Mouse (Mus musculus): Measurements from ENCODE around the gene Eid3. TPM values are rescaled to one million over a fixed set of nuclear protein-coding genes. Genes with fewer than 3 reads are reported as not detected.

Gene Eid3
- polyA plus RNA-seq, 2 experiments, result 0.43 to 0.72 TPM

DNA sequence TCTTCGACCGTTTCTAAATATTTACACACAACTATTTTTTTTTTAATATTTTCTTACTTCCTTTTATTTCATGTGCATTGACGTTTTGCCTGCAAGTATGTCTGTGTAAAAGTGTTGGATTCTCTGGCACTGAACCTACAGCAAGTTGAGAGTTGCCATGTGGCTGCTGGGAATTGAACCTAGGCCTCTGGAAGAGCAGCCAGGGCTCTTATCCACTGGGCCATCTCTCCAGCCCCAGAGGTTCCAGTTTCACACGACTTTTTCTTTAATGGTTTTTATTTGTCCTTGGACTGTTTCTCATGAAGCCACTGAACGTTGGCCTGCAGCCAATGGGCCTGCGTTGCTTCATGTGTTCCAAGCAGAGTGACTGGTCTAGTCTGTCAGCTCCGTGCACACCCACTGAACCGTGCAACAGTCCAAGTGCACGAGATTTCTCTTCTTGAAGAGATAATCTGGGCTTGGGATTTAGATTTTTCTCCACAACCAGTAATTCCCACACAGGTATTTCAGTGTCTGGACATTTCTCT is 23.1 kb downstream of the Eid3 start:
- H3K9ac ChIP-seq (ENCODE audit: low read depth, low read length, severe bottlenecking), result no peak overlapping the region
- H3K27me3 ChIP-seq (ENCODE audit: control insufficient read depth, insufficient read depth, low read length), result no peaks in the 10 kb centered on the region
- TF ChIP-seq POLR2A (IDR thresholded peaks at IDR 0.05; ENCODE audit: borderline replicate concordance, extremely low read depth, insufficient read depth, insufficient read length), result no peak
- no peak overlapping the region for H3K4me2 ChIP-seq (replicated peaks; ENCODE audit: low read depth, low read length, severe bottlenecking)
- peaks cover 80% of the 10 kb centered on the region for H3K36me3 ChIP-seq (ENCODE audit: control insufficient read depth, insufficient read depth, low read length)
- no peaks in the 10 kb centered on the region for H3K4me1 ChIP-seq (ENCODE audit: control insufficient read depth, insufficient read depth, low read length)
- ATAC-seq (ENCODE audit: low FRiP score, low read depth), result no peak
- no peaks in the 10 kb centered on the region for H3K9me3 ChIP-seq (ENCODE audit: control insufficient read depth, low read length)
- peak; percentile 57 for DNase-seq (ENCODE audit: low spot score)
- no peak overlapping the region for H3K4me3 ChIP-seq (replicated peaks; ENCODE audit: low read length)
- 60% methylated on average over 9 of the region's 9 CpGs for WGBS
- H3K27ac ChIP-seq (replicated peaks; ENCODE audit: low read depth, low read length), result no peak overlapping the region

DNA sequence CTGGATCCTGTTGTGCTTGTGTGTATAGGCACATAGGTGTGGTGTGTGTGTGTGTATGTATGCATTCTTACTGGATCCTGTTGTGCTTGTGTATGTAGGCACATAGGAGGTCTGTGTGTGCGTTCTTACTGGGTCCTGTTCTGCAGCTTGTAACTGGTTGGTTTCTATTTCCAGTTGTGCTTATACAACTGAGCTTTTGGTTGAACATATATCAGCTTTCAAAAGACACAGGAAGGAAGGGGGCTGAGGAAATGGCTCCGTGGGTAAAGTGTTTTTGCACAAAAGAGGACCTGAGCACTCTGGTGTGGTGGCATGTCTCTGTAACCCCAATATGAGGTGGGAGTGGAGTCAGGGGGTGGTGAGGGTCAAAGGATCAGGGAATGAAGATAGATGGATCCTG is 24.5 kb downstream of the Eid3 start:
- TF ChIP-seq POLR2A (IDR thresholded peaks at IDR 0.05; ENCODE audit: borderline replicate concordance, extremely low read depth, insufficient read depth, insufficient read length), result no peak
- Histone ChIP-seq H3K27ac (replicated peaks; ENCODE audit: low read depth, low read length) (no peak overlapping the region), H3K4me2 (replicated peaks; ENCODE audit: low read depth, low read length, severe bottlenecking) (no peak overlapping the region), H3K36me3 (ENCODE audit: control insufficient read depth, insufficient read depth, low read length) (peaks cover 77% of the 10 kb centered on the region), H3K27me3 (ENCODE audit: control insufficient read depth, insufficient read depth, low read length) (no peaks in the 10 kb centered on the region), H3K9me3 (ENCODE audit: control insufficient read depth, low read length) (no peaks in the 10 kb centered on the region), H3K4me3 (replicated peaks; ENCODE audit: low read length) (no peak overlapping the region), H3K4me1 (ENCODE audit: control insufficient read depth, insufficient read depth, low read length) (no peaks in the 10 kb centered on the region), H3K9ac (ENCODE audit: low read depth, low read length, severe bottlenecking) (no peak overlapping the region)
- WGBS, result 74% methylated on average over 2 of the region's 2 CpGs
- DNase-seq (ENCODE audit: low spot score) (no peak), ATAC-seq (ENCODE audit: low FRiP score, low read depth) (no peak)

DNA sequence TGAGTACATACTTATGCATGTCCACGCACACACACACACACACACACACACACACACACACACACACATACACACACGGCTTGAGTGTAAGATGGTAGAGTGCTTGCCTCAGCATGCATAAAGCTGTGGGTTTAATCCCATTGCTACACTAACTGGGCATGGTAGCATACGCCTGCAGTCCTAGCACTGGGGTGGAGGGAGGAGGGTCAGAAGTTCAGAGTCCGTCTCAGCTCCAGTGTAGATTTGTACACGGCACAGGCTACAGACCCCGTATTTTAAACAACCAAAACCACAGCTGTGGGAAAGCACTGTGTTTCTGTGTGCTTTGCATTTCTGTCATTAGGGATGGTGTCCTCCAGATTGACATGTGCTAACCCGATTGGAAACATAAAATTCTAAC is 25.0 kb downstream of the Eid3 start:
- H3K36me3 ChIP-seq (ENCODE audit: control insufficient read depth, insufficient read depth, low read length), result peaks cover 77% of the 10 kb centered on the region
- TF ChIP-seq POLR2A (IDR thresholded peaks at IDR 0.05; ENCODE audit: borderline replicate concordance, extremely low read depth, insufficient read depth, insufficient read length), result no peak
- 76% methylated on average over 7 of the region's 7 CpGs for WGBS

GRCm38 (mm10) chr10:82892442-82893055 is 26.1 kb downstream of the Eid3 start:
- Histone ChIP-seq H3K4me2 (replicated peaks; ENCODE audit: low read depth, low read length, severe bottlenecking) (no peak overlapping the region), H3K4me3 (replicated peaks; ENCODE audit: low read length) (no peak overlapping the region), H3K4me1 (ENCODE audit: control insufficient read depth, insufficient read depth, low read length) (no peaks in the 10 kb centered on the region), H3K9ac (ENCODE audit: low read depth, low read length, severe bottlenecking) (no peak overlapping the region), H3K9me3 (ENCODE audit: control insufficient read depth, low read length) (no peaks in the 10 kb centered on the region), H3K27ac (replicated peaks; ENCODE audit: low read depth, low read length) (no peak overlapping the region), H3K36me3 (ENCODE audit: control insufficient read depth, insufficient read depth, low read length) (peaks cover 77% of the 10 kb centered on the region), H3K27me3 (ENCODE audit: control insufficient read depth, insufficient read depth, low read length) (no peaks in the 10 kb centered on the region)
- no peak for ATAC-seq (ENCODE audit: low FRiP score, low read depth)
- TF ChIP-seq POLR2A (IDR thresholded peaks at IDR 0.05; ENCODE audit: borderline replicate concordance, extremely low read depth, insufficient read depth, insufficient read length), result no peak
- no peak for DNase-seq (ENCODE audit: low spot score)
- WGBS, result 90% methylated on average over 9 of the region's 9 CpGs

More for the DNA sequence above, 25.0 kb downstream of the Eid3 start:
- DNase-seq (ENCODE audit: low spot score), result no peak
- no peak for ATAC-seq (ENCODE audit: low FRiP score, low read depth)
- no peak overlapping the region for H3K9ac ChIP-seq (ENCODE audit: low read depth, low read length, severe bottlenecking)
- no peaks in the 10 kb centered on the region for H3K27me3 ChIP-seq (ENCODE audit: control insufficient read depth, insufficient read depth, low read length)
- H3K4me2 ChIP-seq (replicated peaks; ENCODE audit: low read depth, low read length, severe bottlenecking), result no peak overlapping the region
- H3K4me3 ChIP-seq (replicated peaks; ENCODE audit: low read length), result no peak overlapping the region
- no peak overlapping the region for H3K27ac ChIP-seq (replicated peaks; ENCODE audit: low read depth, low read length)
- no peaks in the 10 kb centered on the region for H3K4me1 ChIP-seq (ENCODE audit: control insufficient read depth, insufficient read depth, low read length)
- H3K9me3 ChIP-seq (ENCODE audit: control insufficient read depth, low read length), result no peaks in the 10 kb centered on the region

DNA sequence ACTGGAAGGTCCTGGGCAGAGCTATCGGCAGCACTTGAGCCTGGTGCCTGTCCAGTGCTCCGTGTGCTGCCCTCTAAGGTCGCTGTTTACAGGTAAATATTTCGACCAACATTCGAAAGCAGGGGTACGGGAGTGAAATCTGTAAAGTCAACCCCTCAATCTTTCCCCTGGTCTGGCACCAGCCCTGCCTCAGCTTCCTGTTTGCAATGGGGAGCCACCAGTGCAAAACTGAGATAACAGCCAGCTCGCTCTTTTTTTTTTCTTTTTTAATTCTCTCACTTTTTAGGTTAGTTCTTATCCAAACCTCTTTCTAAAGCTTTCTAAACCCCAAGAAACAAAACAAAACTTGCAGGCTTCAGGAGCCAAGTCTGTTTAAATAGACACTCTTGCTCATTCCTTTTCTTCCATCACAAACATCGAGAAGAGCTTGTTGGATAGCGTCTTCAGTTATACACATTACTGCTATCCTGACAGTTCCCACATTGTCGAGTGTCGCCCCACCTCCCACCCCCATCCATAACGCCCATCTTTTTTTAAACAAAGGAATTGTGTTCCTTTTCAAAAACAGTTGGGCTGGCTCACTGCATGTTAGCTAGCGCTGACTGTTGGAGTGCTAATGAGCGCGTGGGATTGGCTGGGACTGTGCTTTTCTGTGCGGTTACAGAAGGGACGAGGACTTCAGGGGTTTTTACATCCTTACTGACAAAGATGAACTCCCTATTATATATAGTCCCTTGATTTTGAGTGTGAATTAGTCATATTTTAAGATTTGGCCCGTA is 27.6 kb downstream of the Eid3 start:
- no peak overlapping the region for H3K9ac ChIP-seq (ENCODE audit: low read depth, low read length, severe bottlenecking)
- 92% methylated on average over 18 of the region's 18 CpGs for WGBS
- no peak for DNase-seq (ENCODE audit: low spot score)
- no peak overlapping the region for H3K27ac ChIP-seq (replicated peaks; ENCODE audit: low read depth, low read length)
- no peak for TF ChIP-seq POLR2A (IDR thresholded peaks at IDR 0.05; ENCODE audit: borderline replicate concordance, extremely low read depth, insufficient read depth, insufficient read length)
- ATAC-seq (ENCODE audit: low FRiP score, low read depth), result no peak
- H3K36me3 ChIP-seq (ENCODE audit: control insufficient read depth, insufficient read depth, low read length), result peaks cover 74% of the 10 kb centered on the region
- H3K4me2 ChIP-seq (replicated peaks; ENCODE audit: low read depth, low read length, severe bottlenecking), result no peak overlapping the region
- H3K4me1 ChIP-seq (ENCODE audit: control insufficient read depth, insufficient read depth, low read length), result no peaks in the 10 kb centered on the region
- no peaks in the 10 kb centered on the region for H3K27me3 ChIP-seq (ENCODE audit: control insufficient read depth, insufficient read depth, low read length)
- no peaks in the 10 kb centered on the region for H3K9me3 ChIP-seq (ENCODE audit: control insufficient read depth, low read length)
- H3K4me3 ChIP-seq (replicated peaks; ENCODE audit: low read length), result no peak overlapping the region

Measured in limb, embryonic 14.5 days (tissue).